Mouse (Mus musculus) liver, postnatal 0 days (tissue): ENCODE measurements around the gene D1Pas1.

Experiments
- CTCF ChIP-seq: sonication (generic); IDR thresholded peaks from 2 replicates; pipeline ENCODE4 v1.5.1; 2016; ENCODE audit warnings: antibody characterized with exemption, low read depth
- EP300 ChIP-seq: IDR thresholded peaks from 2 replicates; pipeline ENCODE4 v1.6.1; 2016; ENCODE audit warnings: antibody characterized with exemption, low read depth, mild to moderate bottlenecking

- TF ChIP-seq CTCF (no peak), EP300 (no peak)
These were observed 40.8 kb upstream of the D1Pas1 start for GRCm38 (mm10) chr1:186926316-186926949.
